Mouse (Mus musculus) large intestine, adult 2 months (tissue): Measurements from ENCODE around the gene Rps12. TPM values are rescaled to one million over a fixed set of nuclear protein-coding genes. Genes with fewer than 3 reads are reported as not detected.
"Not testable (repeated sequence)": the region's sequence is repeated elsewhere in the genome, so short reads cannot be mapped to it uniquely, and the experiment has no call there.

Experiments used
- DNase-seq: peaks from one replicate; pipeline ENCODE4 v3.0.0-alpha.2; 2012; ENCODE audit warnings: low read depth, low spot score
- WGBS: fragments of 180-500 bp; shearing (Covaris S2); methylation state at CpG from one replicate; pipeline ENCODE4 v1.1.7; 2018; 5-methylcytosine and 5-hydroxymethylcytosine counted together
- polyA plus RNA-seq: library from polyadenylated mRNA; depleted of rRNA; stranded (reverse); fragments of >200 nt; gene quantifications from 2 replicates; pipeline ENCODE4 v1.2.3, GENCODE M21; 2012; rRNA removed

Rps12 gene
- polyA plus RNA-seq, 1 experiment = 1,645 TPM

- under 1% methylated on average over 23 of the region's 23 CpGs for WGBS
- not testable (repeated sequence) for DNase-seq
Observed at GRCm38 (mm10) chr10:23786631-23787038, 440 bp downstream of the Rps12 start.

- WGBS = 3% methylated on average over 4 of the region's 4 CpGs
- no peak for DNase-seq
Observed at GRCm38 (mm10) chr10:23786040-23786439, 1.0 kb downstream of the Rps12 start.

- DNase-seq = not testable (repeated sequence)
- 46% methylated on average over 7 of the region's 7 CpGs for WGBS
Observed at GRCm38 (mm10) chr10:23785599-23785998, 1.5 kb downstream of the Rps12 start.

GRCm38 (mm10) chr10:23784121-23784520, 3.0 kb downstream of the Rps12 start:
- no peak for DNase-seq
- 62% methylated on average over 2 of the region's 2 CpGs for WGBS

- DNase-seq = no peak
- WGBS = 37% methylated on average over 2 of the region's 2 CpGs
Observed at GRCm38 (mm10) chr10:23783493-23783884, 3.6 kb downstream of the Rps12 start.

GRCm38 (mm10) chr10:23782855-23783492, 4.1 kb downstream of the Rps12 start:
- DNase-seq = no peak
- 45% methylated on average over 2 of the region's 2 CpGs for WGBS

- WGBS = 76% methylated on average over 11 of the region's 11 CpGs
- no peak for DNase-seq
Observed at GRCm38 (mm10) chr10:23781760-23782735, 5.0 kb downstream of the Rps12 start.

- no peak for DNase-seq
- 71% methylated on average over 6 of the region's 6 CpGs for WGBS
Observed at GRCm38 (mm10) chr10:23780539-23781275, 6.4 kb downstream of the Rps12 start.

- DNase-seq = no peak
- 30% methylated on average over 5 of the region's 5 CpGs for WGBS
Observed at GRCm38 (mm10) chr10:23777288-23777945, 9.7 kb downstream of the Rps12 start.

GRCm38 (mm10) chr10:23754166-23754565, 32.9 kb downstream of the Rps12 start:
- no peak for DNase-seq
- WGBS = 54% methylated on average over 7 of the region's 7 CpGs

Other genes with a start within 250 kb of the Rps12 start
- gene Slc18b1, start 9.7 kb upstream of the Rps12 start, polyA plus RNA-seq = 21.6 and 37.4 TPM in 2 replicates
- gene Vnn3, start 64.2 kb upstream of the Rps12 start, polyA plus RNA-seq = 0.29 and 0.71 TPM in 2 replicates
- 58.1 and 174 TPM in 2 replicates for gene Vnn1, start 107.4 kb upstream of the Rps12 start, polyA plus RNA-seq
- gene Taar1, start 133.1 kb upstream of the Rps12 start, polyA plus RNA-seq = not detected in 2 replicates
- gene Taar2, start 151.3 kb upstream of the Rps12 start, polyA plus RNA-seq = not detected in 2 replicates
- gene Taar3, start 162.3 kb upstream of the Rps12 start, polyA plus RNA-seq = not detected in 2 replicates
- not detected in 2 replicates for gene Taar4, start 173.2 kb upstream of the Rps12 start, polyA plus RNA-seq
- gene Taar5, start 183.4 kb upstream of the Rps12 start, polyA plus RNA-seq = not detected in 2 replicates
- gene Taar6, start 198.4 kb upstream of the Rps12 start, polyA plus RNA-seq = not detected in 2 replicates
- not detected in 2 replicates for gene Taar7a, start 206.2 kb upstream of the Rps12 start, polyA plus RNA-seq
- gene Taar7b, start 212.7 kb upstream of the Rps12 start, polyA plus RNA-seq = not detected in 2 replicates
- not detected in 2 replicates for gene Taar7d, start 239.9 kb upstream of the Rps12 start, polyA plus RNA-seq